Mouse (Mus musculus) midbrain, postnatal 0 days (tissue): ENCODE measurements around the gene Pheta2. TPM values are rescaled to one million over a fixed set of nuclear protein-coding genes. Genes with fewer than 3 reads are reported as not detected.
A peak's percentile ranks its signal among the peaks of the same experiment; 100 is the strongest.

ENCODE experiments used
- ATAC-seq: fragments of 200-750 bp; cut with Nextera tagmentation; 2 replicates; pipeline ENCODE4 v1.8.0; 2017; ENCODE audit warnings: moderate number of reproducible peaks, mild to moderate bottlenecking, moderate TSS enrichment, moderate library complexity; ENCODE audit not compliant: low FRiP score
- DNase-seq: peaks from one replicate; pipeline ENCODE4 v3.0.0-alpha.2; 2015; ENCODE audit warnings: low spot score
- H3K27ac ChIP-seq: fragments of 300-500 bp; sonication (generic); 2 replicates; pipeline ENCODE4 v1.5.1; 2014; ENCODE audit warnings: low read depth, mild to moderate bottlenecking, low read length, mixed read lengths
- H3K27me3 ChIP-seq: fragments of 300-500 bp; sonication (generic); 2 replicates; pipeline ENCODE4 v1.6.1; 2014; ENCODE audit warnings: low read length, control low read depth, mixed read lengths; ENCODE audit not compliant: insufficient read depth
- H3K36me3 ChIP-seq: fragments of 300-500 bp; sonication (generic); 2 replicates; pipeline ENCODE4 v1.6.1; 2014; ENCODE audit warnings: low read length, control low read depth, mixed read lengths; ENCODE audit not compliant: insufficient read depth
- H3K4me1 ChIP-seq: fragments of 300-500 bp; sonication (generic); 2 replicates; pipeline ENCODE4 v1.6.1; 2014; ENCODE audit warnings: mild to moderate bottlenecking, control low read depth, antibody characterized with exemption, low read length, mixed read lengths; ENCODE audit not compliant: insufficient read depth
- H3K4me2 ChIP-seq: fragments of 300-500 bp; sonication (generic); 2 replicates; pipeline ENCODE4 v1.6.1; 2014; ENCODE audit warnings: low read depth, mild to moderate bottlenecking, low read length, mixed read lengths; ENCODE audit not compliant: poor library complexity, severe bottlenecking
- H3K4me3 ChIP-seq: fragments of 300-500 bp; sonication (generic); 2 replicates; pipeline ENCODE4 v1.5.1; 2014; ENCODE audit warnings: low read depth, mild to moderate bottlenecking, low read length, moderate library complexity
- H3K9ac ChIP-seq: fragments of 300-500 bp; sonication (generic); replicated peaks from 2 replicates; pipeline ENCODE4 v1.6.1; 2014; ENCODE audit warnings: mild to moderate bottlenecking, low read length, moderate library complexity, mixed read lengths; ENCODE audit not compliant: poor library complexity, severe bottlenecking
- H3K9me3 ChIP-seq: fragments of 300-500 bp; sonication (generic); 2 replicates; pipeline ENCODE4 v1.6.1; 2016; ENCODE audit warnings: low read length, control low read depth
- CTCF ChIP-seq: IDR thresholded peaks from 2 replicates; pipeline ENCODE4 v1.5.1; 2016; ENCODE audit warnings: antibody characterized with exemption, mild to moderate bottlenecking
- WGBS: fragments of 180-500 bp; shearing (Covaris S2); extraction: QIAGEN DNeasy Blood & Tissue Kit; methylation state at CpG from one replicate; pipeline ENCODE4 v1.1.7; 2014; 5-methylcytosine and 5-hydroxymethylcytosine counted together
- polyA plus RNA-seq: library from polyadenylated mRNA; unstranded; fragments of >200 nt; fragmentation: Nextera tagmentation; extraction: Ambion mirVana; gene quantifications from 2 replicates; pipeline ENCODE4 v1.2.1, GENCODE M21; 2015
- total RNA-seq: library from RNA; depleted of rRNA; stranded (reverse); fragments of >200 nt; gene quantifications from 2 replicates; pipeline ENCODE4 v1.2.3, GENCODE M21; 2014

The Pheta2 gene
- total and polyA plus RNA-seq, 2 experiments from 2014 or later: 0.88 to 1.5 TPM

DNA sequence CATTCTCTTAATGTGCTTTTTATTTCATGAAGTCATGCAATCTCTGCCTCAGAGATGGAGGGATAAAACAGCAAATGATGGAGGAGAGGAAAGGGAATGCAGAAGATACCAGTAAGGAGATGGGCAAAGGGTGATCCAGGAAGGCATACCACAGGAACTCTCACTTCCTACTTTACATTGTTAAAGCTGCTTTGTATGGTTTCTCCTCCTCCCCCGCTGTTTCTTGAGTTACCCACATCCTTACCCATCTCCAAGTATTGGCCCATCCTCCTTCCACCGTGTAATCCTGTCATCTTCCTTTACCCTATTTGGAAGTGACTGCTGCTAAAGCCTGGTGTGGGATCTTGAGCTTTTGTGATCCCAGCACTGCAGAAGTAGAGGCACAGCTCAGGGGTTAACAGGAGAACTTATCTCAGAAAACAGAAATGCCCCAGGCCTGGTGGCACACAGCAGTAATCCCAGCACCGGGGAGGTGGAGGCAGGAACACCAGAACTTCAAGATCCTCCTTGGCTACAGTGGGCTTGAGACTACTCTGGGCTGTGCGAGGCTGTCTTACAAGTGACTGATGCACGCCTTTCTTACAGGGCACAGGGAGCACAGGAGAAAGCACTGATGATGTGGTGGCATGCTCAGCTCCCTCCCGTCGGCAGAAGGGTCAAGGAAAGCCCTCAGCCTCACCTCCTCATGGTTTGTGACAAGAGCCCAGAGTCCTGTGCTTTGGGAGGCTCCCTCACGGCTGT lies 9.7 kb downstream of the Pheta2 start:
- Histone ChIP-seq H3K27ac (no peak overlapping the region), H3K9me3 (no peaks in the 10 kb centered on the region), H3K4me2 (no peak overlapping the region), H3K9ac (no peak overlapping the region), H3K4me1 (peaks cover 13% of the 10 kb centered on the region; the same call in 1 of the 2 replicates), H3K27me3 (no peaks in the 10 kb centered on the region), H3K36me3 (peaks cover 28% of the 10 kb centered on the region), H3K4me3 (no peak overlapping the region)
- WGBS: 87% methylated on average over 8 of the region's 8 CpGs
- no peak for TF ChIP-seq CTCF
- ATAC-seq: no peak
- no peak for DNase-seq

DNA sequence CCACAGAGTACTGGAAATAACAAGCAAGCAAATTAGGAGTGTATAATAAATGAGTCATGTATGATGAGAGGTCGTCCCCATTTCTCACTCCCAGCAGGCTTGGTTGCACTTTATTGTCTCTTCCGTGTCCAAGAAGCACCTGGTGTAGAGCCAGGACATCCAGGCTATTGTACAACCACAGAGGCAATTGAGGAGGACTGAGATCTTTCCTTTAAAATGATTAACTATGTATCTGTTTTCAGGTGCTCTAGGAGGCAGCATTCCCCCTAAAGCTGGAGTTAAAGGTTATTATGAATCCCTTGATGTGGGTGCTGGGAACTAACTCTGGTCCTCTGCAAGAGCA lies 10.2 kb downstream of the Pheta2 start:
- H3K4me3 ChIP-seq: no peak overlapping the region
- peaks cover 13% of the 10 kb centered on the region; the same call in 1 of the 2 replicates for H3K4me1 ChIP-seq
- no peak overlapping the region for H3K9ac ChIP-seq
- peaks cover 28% of the 10 kb centered on the region for H3K36me3 ChIP-seq
- no peak for DNase-seq
- no peak for TF ChIP-seq CTCF
- 85% methylated on average over 2 of the region's 2 CpGs for WGBS
- no peaks in the 10 kb centered on the region for H3K27me3 ChIP-seq
- H3K4me2 ChIP-seq: no peak overlapping the region
- H3K27ac ChIP-seq: no peak overlapping the region
- no peaks in the 10 kb centered on the region for H3K9me3 ChIP-seq
- no peak for ATAC-seq

DNA sequence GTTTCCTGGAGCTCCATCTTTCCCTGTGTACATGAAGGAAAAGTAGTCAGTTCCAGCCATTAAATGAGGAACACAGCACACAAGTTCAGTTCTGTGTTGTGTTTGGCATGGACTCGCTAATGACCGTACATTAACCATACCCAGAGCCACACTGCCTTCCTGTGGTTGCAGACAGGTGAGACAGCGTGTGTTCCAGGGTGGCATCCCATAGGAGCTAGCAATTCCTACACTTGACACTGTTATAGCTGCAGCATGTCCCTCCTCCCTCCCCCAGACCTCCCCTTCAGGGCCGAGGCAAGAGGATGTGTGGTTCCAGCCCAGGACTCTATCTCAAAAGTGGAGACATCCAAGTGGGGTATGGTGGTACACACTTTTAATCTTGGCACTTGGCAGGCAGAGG lies 11.6 kb downstream of the Pheta2 start:
- ATAC-seq (no peak), DNase-seq (no peak)
- H3K36me3 ChIP-seq: peaks cover 28% of the 10 kb centered on the region
- H3K27me3 ChIP-seq: no peaks in the 10 kb centered on the region
- H3K4me1 ChIP-seq: peaks cover 13% of the 10 kb centered on the region; the same call in 1 of the 2 replicates
- no peak overlapping the region for H3K4me2 ChIP-seq
- H3K9ac ChIP-seq: no peak overlapping the region
- no peak for TF ChIP-seq CTCF
- 88% methylated on average over 4 of the region's 4 CpGs for whole genome bisulfite sequencing
- no peak overlapping the region for H3K4me3 ChIP-seq
- H3K27ac ChIP-seq: no peak overlapping the region
- H3K9me3 ChIP-seq: no peaks in the 10 kb centered on the region

DNA sequence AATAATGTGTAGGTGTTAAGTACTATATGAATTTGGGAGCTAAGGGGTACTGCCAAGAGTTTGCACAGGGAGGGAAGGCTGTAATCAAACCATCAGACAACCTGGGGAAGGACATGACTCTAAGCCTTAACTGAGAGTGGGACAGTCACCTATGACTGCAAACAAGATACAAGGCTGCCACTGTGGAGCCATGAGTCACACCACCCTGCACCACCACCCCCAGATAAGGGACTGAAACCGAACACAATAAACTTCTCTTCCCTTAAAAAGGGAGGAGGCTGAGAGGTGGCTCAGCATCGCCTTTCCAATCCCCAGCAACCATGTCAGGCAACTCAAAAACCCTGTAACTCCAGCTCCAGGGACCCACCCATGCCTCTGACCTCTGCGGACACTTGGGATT lies 12.7 kb downstream of the Pheta2 start:
- Histone ChIP-seq H3K4me3 (no peak overlapping the region), H3K27me3 (no peaks in the 10 kb centered on the region), H3K4me2 (no peak overlapping the region), H3K4me1 (peaks cover 13% of the 10 kb centered on the region; the same call in 1 of the 2 replicates), H3K9ac (no peak overlapping the region), H3K36me3 (peaks cover 28% of the 10 kb centered on the region), H3K9me3 (no peaks in the 10 kb centered on the region), H3K27ac (no peak overlapping the region)
- TF ChIP-seq CTCF: no peak
- ATAC-seq (no peak), DNase-seq (no peak)
- 82% methylated on average over 3 of the region's 3 CpGs for WGBS

DNA sequence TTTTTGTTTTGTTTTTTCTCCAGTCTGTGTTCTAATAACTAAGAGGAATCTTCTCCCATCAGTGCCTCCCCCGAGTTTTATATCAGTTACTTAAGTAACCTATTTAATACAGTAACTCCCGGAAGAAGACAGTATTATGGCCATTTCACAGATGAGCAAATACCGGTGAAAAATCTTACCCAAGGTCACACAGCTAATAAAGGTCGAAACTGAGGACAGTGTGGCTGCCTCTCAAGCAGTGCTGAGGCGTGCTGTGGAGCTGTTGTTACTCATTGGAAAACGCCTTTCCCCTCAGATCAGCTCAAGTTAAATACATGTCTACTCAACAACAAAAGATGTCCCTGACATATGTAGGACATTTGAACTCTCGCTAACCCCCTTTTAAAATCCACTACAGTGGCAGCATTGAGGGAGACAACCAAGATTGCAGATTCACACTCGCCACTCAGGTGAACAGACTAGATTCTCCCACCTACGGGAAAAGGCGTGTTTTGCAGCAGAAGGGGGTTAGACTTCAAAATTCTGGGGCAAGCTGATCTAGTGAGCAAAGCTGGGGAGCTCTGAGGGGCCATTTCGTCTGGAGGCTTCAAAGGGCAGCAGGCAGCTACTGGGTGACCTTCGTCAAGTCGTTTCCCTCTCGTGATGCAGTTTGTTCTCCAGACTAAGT lies 14.5 kb downstream of the Pheta2 start:
- TF ChIP-seq CTCF: no peak
- Histone ChIP-seq H3K4me2 (peak overlapping the region; percentile 72), H3K4me1 (peaks cover 6% of the 10 kb centered on the region; the same call in 1 of the 2 replicates), H3K36me3 (peaks cover 23% of the 10 kb centered on the region), H3K27me3 (no peaks in the 10 kb centered on the region), H3K9ac (peak overlapping the region; percentile 94), H3K27ac (peak overlapping the region; percentile 87), H3K9me3 (no peaks in the 10 kb centered on the region), H3K4me3 (peak overlapping the region; percentile 78)
- DNase-seq (no peak), ATAC-seq (no peak)
- 32% methylated on average over 14 of the region's 14 CpGs for WGBS

DNA sequence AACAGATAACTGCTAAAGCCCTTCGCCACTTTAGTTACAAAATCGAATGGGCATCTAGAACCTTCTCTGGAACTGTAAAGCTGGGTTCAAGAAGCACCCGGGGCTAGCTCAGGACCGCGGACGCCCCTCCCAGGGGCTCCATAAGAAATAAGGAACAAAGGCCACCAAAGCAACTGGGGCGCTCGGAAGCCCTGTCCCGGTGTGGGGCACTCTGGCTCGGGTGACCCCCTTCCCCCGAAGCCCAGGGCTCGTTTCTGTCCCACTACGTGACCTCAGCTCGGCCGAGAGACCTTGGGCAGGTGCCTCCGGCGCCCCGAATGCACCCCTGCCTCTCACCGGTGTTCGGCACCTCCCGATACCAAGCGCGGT lies 15.0 kb downstream of the Pheta2 start:
- H3K9ac ChIP-seq: peak overlapping the region; percentile 94
- H3K27me3 ChIP-seq: no peaks in the 10 kb centered on the region
- H3K4me2 ChIP-seq: peak overlapping the region; percentile 72
- DNase-seq: no peak
- peak overlapping the region; percentile 78 for H3K4me3 ChIP-seq
- peaks cover 17% of the 10 kb centered on the region for H3K36me3 ChIP-seq
- no peak for TF ChIP-seq CTCF
- peak overlapping the region; percentile 87 for H3K27ac ChIP-seq
- WGBS: under 1% methylated on average over 23 of the region's 23 CpGs
- H3K4me1 ChIP-seq: peaks cover 6% of the 10 kb centered on the region; the same call in 1 of the 2 replicates
- ATAC-seq: peak; percentile 36
- no peaks in the 10 kb centered on the region for H3K9me3 ChIP-seq
